Mouse (Mus musculus) heart, postnatal 0 days (tissue): Measurements from ENCODE around the gene Sec16b.

Experiments used
- CTCF ChIP-seq: IDR thresholded peaks from 2 replicates; pipeline ENCODE4 v1.5.1; 2016; ENCODE audit warnings: antibody characterized with exemption, control low read depth, low read depth
- EP300 ChIP-seq: IDR thresholded peaks from 2 replicates; pipeline ENCODE4 v1.6.1; 2016; ENCODE audit warnings: antibody characterized with exemption, low read depth

DNA sequence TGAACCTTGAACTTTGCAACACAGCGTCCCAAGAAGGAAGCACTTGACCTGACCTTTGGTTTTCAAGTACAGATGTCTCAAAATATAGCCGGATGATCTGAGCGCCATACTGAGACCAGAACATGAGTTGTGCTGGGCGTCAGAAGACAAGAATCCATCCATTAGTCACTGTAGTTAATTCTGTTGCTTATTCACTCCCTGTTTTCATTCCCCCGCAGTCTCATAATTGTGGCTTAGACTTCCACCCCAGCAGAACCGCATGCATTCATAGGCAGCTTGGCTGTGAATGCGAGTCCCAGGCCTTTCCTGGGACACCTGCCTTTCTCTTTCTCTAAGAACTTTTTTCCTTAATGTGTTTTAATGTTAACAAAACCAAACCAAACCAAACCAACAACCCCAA lies 33.8 kb upstream of the Sec16b start:
- TF ChIP-seq CTCF: no peak
- TF ChIP-seq EP300: no peak
